Mouse (Mus musculus) CH12.LX (cell line): ENCODE data around the gene Camk2n1. TPM values are rescaled to one million over a fixed set of nuclear protein-coding genes. Genes with fewer than 3 reads are reported as not detected.

ENCODE experiments used
- DNase-seq: peaks from one replicate; pipeline ENCODE4 v3.0.0-alpha.2; 2013; ENCODE audit errors: extremely low read depth
- H3K27ac ChIP-seq: 2 replicates; pipeline ENCODE4 v1.5.1; 2012; ENCODE audit warnings: low read depth, mild to moderate bottlenecking, control low read depth, moderate library complexity; ENCODE audit not compliant: insufficient read depth
- H3K27me3 ChIP-seq: replicated peaks from 2 replicates; pipeline ENCODE3; 2012; ENCODE audit warnings: inconsistent platforms
- H3K36me3 ChIP-seq, 2 experiments: replicated peaks in 1 of 2; 2 replicates each; pipeline versions ENCODE3 to v1.6.1; 2012; ENCODE audit warnings: inconsistent platforms in 1 of 2, low read length in 1 of 2, mild to moderate bottlenecking in 1 of 2, mixed read lengths in 1 of 2, moderate library complexity in 1 of 2; ENCODE audit not compliant: control insufficient read depth in 1 of 2, insufficient read depth in 1 of 2
- H3K4me1 ChIP-seq, 2 experiments: 2 replicates each; pipeline ENCODE4 v1.6.1; 2012; ENCODE audit warnings: inconsistent platforms in 1 of 2, moderate library complexity in 1 of 2; ENCODE audit not compliant: insufficient read depth in 2 of 2, control insufficient read depth in 1 of 2
- H3K4me2 ChIP-seq: 2 replicates; pipeline ENCODE4 v1.6.1; 2012; ENCODE audit warnings: low read depth, mild to moderate bottlenecking, control low read depth; ENCODE audit not compliant: poor library complexity, insufficient read depth, severe bottlenecking
- H3K4me3 ChIP-seq, 3 experiments: fragments of 150-350 bp in 1 of 3; sonication (generic) in 1 of 3; replicated peaks in 1 of 3; 2 replicates each; pipeline versions ENCODE3 to v1.5.1; 2011 to 2012; ENCODE audit warnings: low read depth in 2 of 3, low read length in 2 of 3, mild to moderate bottlenecking in 2 of 3, moderate library complexity in 2 of 3, control low read depth in 1 of 3, improper control_type of control experiment in 1 of 3, inconsistent platforms in 1 of 3, mixed read lengths in 1 of 3; ENCODE audit not compliant: poor library complexity in 1 of 3
- H3K79me2 ChIP-seq: replicated peaks from 2 replicates; pipeline ENCODE4 v1.6.1; 2012; ENCODE audit warnings: mild to moderate bottlenecking, moderate library complexity; ENCODE audit not compliant: control insufficient read depth, poor library complexity, insufficient read depth, severe bottlenecking; ENCODE audit errors: extremely low read depth
- H3K9ac ChIP-seq: 2 replicates; pipeline ENCODE4 v1.6.1; 2012; ENCODE audit warnings: low read depth, mild to moderate bottlenecking, control low read depth, moderate library complexity; ENCODE audit not compliant: insufficient read depth
- H3K9me3 ChIP-seq: replicated peaks from 2 replicates; pipeline ENCODE3; 2012; ENCODE audit warnings: low read length, inconsistent platforms, mixed read lengths
- CHD1 ChIP-seq: IDR thresholded peaks from 2 replicates; pipeline ENCODE4 v1.6.1; 2012; ENCODE audit warnings: low read depth, low read length, improper control_type of control experiment, inconsistent platforms
- CHD2 ChIP-seq: IDR thresholded peaks from 2 replicates; pipeline ENCODE4 v1.6.1; 2011; ENCODE audit warnings: low read length, improper control_type of control experiment
- E2F4 ChIP-seq: IDR thresholded peaks from 2 replicates; pipeline ENCODE4 v1.6.1; 2011; ENCODE audit warnings: low read depth, low read length, improper control_type of control experiment; ENCODE audit not compliant: insufficient replicate concordance
- EP300 ChIP-seq: IDR thresholded peaks from 2 replicates; pipeline ENCODE4 v1.6.1; 2011; ENCODE audit warnings: low read length, improper control_type of control experiment
- ETS1 ChIP-seq: conservative IDR thresholded peaks from 2 replicates; pipeline ENCODE4 v1.6.1; 2012; ENCODE audit warnings: low read depth, mild to moderate bottlenecking, inconsistent platforms, low read length, improper control_type of control experiment, moderate library complexity
- JUN ChIP-seq: IDR thresholded peaks from 2 replicates; pipeline ENCODE4 v1.6.1; 2011; ENCODE audit warnings: low read depth, mild to moderate bottlenecking, low read length, improper control_type of control experiment, moderate library complexity; ENCODE audit not compliant: insufficient read depth
- JUND ChIP-seq: conservative IDR thresholded peaks from 2 replicates; pipeline ENCODE4 v1.6.1; 2011; ENCODE audit warnings: low read depth, low read length, improper control_type of control experiment
- MAX ChIP-seq: IDR thresholded peaks from 2 replicates; pipeline ENCODE4 v1.6.1; 2011; ENCODE audit warnings: low read length, improper control_type of control experiment
- MAZ ChIP-seq: IDR thresholded peaks from 2 replicates; pipeline ENCODE4 v1.6.1; 2012; ENCODE audit warnings: low read depth, mild to moderate bottlenecking, inconsistent platforms, low read length, improper control_type of control experiment, moderate library complexity
- MEF2A ChIP-seq: IDR thresholded peaks from 2 replicates; pipeline ENCODE4 v1.6.1; 2014; ENCODE audit warnings: low read depth, mild to moderate bottlenecking, inconsistent platforms, low read length, improper control_type of control experiment, borderline replicate concordance
- MXI1 ChIP-seq: IDR thresholded peaks from 2 replicates; pipeline ENCODE4 v1.6.1; 2011; ENCODE audit warnings: mild to moderate bottlenecking, low read depth, low read length, improper control_type of control experiment
- NRF1 ChIP-seq: IDR thresholded peaks from 2 replicates; pipeline ENCODE4 v1.6.1; 2014; ENCODE audit warnings: low read depth, mild to moderate bottlenecking, inconsistent platforms, low read length, improper control_type of control experiment, moderate library complexity
- PAX5 ChIP-seq: IDR thresholded peaks from 2 replicates; pipeline ENCODE4 v1.6.1; 2012; ENCODE audit warnings: low read length, inconsistent platforms, mixed read lengths
- POLR2A ChIP-seq: IDR thresholded peaks from 2 replicates; pipeline ENCODE4 v1.6.1; 2011; ENCODE audit warnings: low read depth, mild to moderate bottlenecking, improper control_type of control experiment, low read length
- RCOR1 ChIP-seq: conservative IDR thresholded peaks from 2 replicates; pipeline ENCODE4 v1.6.1; 2012; ENCODE audit warnings: low read depth, mild to moderate bottlenecking, inconsistent platforms, low read length, improper control_type of control experiment
- SIN3A ChIP-seq: IDR thresholded peaks from 2 replicates; pipeline ENCODE4 v1.6.1; 2012; ENCODE audit warnings: low read length, improper control_type of control experiment, inconsistent platforms
- USF1 ChIP-seq: IDR thresholded peaks from 2 replicates; pipeline ENCODE4 v1.6.1; 2014; ENCODE audit warnings: low read depth, mild to moderate bottlenecking, inconsistent platforms, low read length, improper control_type of control experiment
- USF2 ChIP-seq: conservative IDR thresholded peaks from 2 replicates; pipeline ENCODE4 v1.6.1; 2011; ENCODE audit warnings: low read depth, low read length, improper control_type of control experiment
- ZC3H11A ChIP-seq: IDR thresholded peaks from 2 replicates; pipeline ENCODE4 v1.6.1; 2012; ENCODE audit warnings: low read depth, mild to moderate bottlenecking, inconsistent platforms, low read length, improper control_type of control experiment
- ZKSCAN1 ChIP-seq: IDR thresholded peaks from 2 replicates; pipeline ENCODE4 v1.6.1; 2012; ENCODE audit warnings: low read depth, inconsistent platforms, low read length, improper control_type of control experiment, borderline replicate concordance
- ZMIZ1 ChIP-seq: IDR thresholded peaks from 2 replicates; pipeline ENCODE4 v1.6.1; 2012; ENCODE audit warnings: low read depth, mild to moderate bottlenecking, inconsistent platforms, low read length, improper control_type of control experiment
- dilution Hi-C: fragments of 300-500 bp; cut with MboI; formaldehyde crosslinking; loops from 2 replicates; pipeline ENCODE4 v1.14.3; 2020; ENCODE audit warnings: low sequenced_read_pairs; ENCODE audit not compliant: extremely low pct_unique_long_range_greater_than_20kb, extremely low pct_ligation_motif_present
- in situ Hi-C: fragments of 300-500 bp; cut with MboI; formaldehyde crosslinking; loops from 3 replicates; pipeline ENCODE4 v1.14.3; 2019; ENCODE audit warnings: low sequenced_read_pairs, low pct_ligation_motif_present, low pct_unique_long_range_greater_than_20kb, mixed read lengths
- polyA plus RNA-seq: library from polyadenylated mRNA; unstranded; fragments of >175 nt; gene quantifications from 2 replicates; pipeline ENCODE4 v1.2.1, GENCODE M21; 2012; ENCODE audit warnings: low read depth; ENCODE audit not compliant: insufficient read length
- total RNA-seq, 2 experiments: library from RNA; depleted of rRNA; stranded (reverse); fragments of 300-350 nt in 1 of 2; fragments of >200 nt in 1 of 2; gene quantifications; 2 replicates each; pipeline ENCODE4 v1.2.3; 2012 to 2014

The Camk2n1 gene
- total and polyA plus RNA-seq, 3 experiments: 0.13 TPM; not detected in 2

- no peak overlapping the region for H3K9ac ChIP-seq
- dilution Hi-C loops: no loop called here
- no peak for DNase-seq
- H3K4me3 ChIP-seq: no peak overlapping the region
- no peak for TF ChIP-seq MAX
- TF ChIP-seq MEF2A: no peak
- TF ChIP-seq ZMIZ1: no peak
- TF ChIP-seq E2F4: no peak
- no peaks in the 10 kb centered on the region for H3K36me3 ChIP-seq
- H3K4me2 ChIP-seq: peak overlapping the region; percentile 59; the same call in 1 of the 2 replicates
- H3K4me1 ChIP-seq: peaks cover 13 to 47% of the 10 kb centered on the region in 2 experiments
- H3K27ac ChIP-seq: no peak overlapping the region
- in situ Hi-C loops: no loop called here
- peaks cover 97% of the 10 kb centered on the region for H3K27me3 ChIP-seq
- H3K79me2 ChIP-seq: no peaks in the 10 kb centered on the region
- peaks cover 9% of the 10 kb centered on the region for H3K9me3 ChIP-seq
These were observed 4.1 kb downstream of the Camk2n1 start for GRCm38 (mm10) chr4:138458171-138458570.

DNA sequence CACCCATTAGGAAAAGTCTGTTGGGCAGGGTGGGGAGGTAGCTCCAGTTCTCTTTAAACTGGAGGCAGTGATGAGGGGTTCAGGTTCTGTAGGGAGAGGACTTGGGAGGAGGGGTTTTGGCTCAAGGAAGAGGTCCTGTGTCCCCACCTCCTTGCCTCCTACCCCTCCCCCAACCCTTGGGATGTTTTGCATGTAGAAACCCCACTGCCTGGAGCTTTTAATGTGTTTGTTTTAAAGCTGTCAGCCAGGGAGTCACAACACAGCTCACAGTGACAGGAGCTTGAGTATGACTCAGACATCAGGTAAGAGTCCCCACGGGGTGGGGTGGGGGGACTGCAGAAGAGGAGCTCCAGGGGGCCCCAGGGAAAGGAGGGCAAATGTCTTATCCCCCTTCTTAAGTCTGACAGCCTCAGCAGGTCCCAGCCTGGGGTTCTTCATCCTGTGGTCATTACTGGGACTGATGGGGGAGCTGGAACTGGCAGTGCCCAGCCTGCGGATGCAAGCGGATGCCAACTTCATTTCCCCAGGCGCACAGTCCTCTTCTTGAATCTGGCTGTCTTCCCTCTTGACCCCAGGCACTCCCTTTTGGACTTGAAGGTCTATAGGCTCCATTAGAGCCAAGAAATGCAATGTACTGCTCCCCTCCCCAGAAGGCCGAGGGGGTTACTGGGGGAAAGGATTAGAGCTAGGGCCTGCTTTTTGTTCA is 4.8 kb downstream of the Camk2n1 start:
- dilution Hi-C loops (no loop called here), in situ Hi-C loops (no loop called here)
- DNase-seq: no peak
- H3K4me1 ChIP-seq: peaks cover 18 to 47% of the 10 kb centered on the region in 2 experiments
- H3K79me2 ChIP-seq: no peaks in the 10 kb centered on the region
- no peak overlapping the region for H3K9ac ChIP-seq
- peaks cover 9% of the 10 kb centered on the region for H3K9me3 ChIP-seq
- TF ChIP-seq RCOR1 (no peak), NRF1 (no peak), SIN3A (no peak), ETS1 (no peak), EP300 (no peak), JUND (no peak), ZC3H11A (no peak), POLR2A (no peak), PAX5 (no peak), MXI1 (no peak), CHD2 (no peak), MAZ (no peak), JUN (no peak), CHD1 (no peak), USF2 (no peak), ZKSCAN1 (no peak), ZMIZ1 (no peak), USF1 (no peak)
- H3K36me3 ChIP-seq: no peaks in the 10 kb centered on the region
- H3K27ac ChIP-seq: no peak overlapping the region
- H3K27me3 ChIP-seq: peaks cover 97% of the 10 kb centered on the region
- peak overlapping the region; percentile 59 for H3K4me2 ChIP-seq
- no peak overlapping the region for H3K4me3 ChIP-seq
